Mouse (Mus musculus) splenic B cell, adult 2 months (primary cell): Measurements from ENCODE around the gene Bcam.

Experiments
- DNase-seq: peaks from one replicate; pipeline ENCODE4 v3.0.0-alpha.2; 2011; ENCODE audit warnings: low read depth, low spot score
- H3K27me3 ChIP-seq: 2 replicates; pipeline ENCODE4 v1.6.1; 2012; ENCODE audit warnings: mild to moderate bottlenecking, low read length, moderate library complexity, mixed read lengths; ENCODE audit not compliant: control insufficient read depth, poor library complexity, insufficient read depth, severe bottlenecking
- H3K36me3 ChIP-seq: 2 replicates; pipeline ENCODE4 v1.6.1; 2012; ENCODE audit warnings: mild to moderate bottlenecking, low read length, moderate library complexity, mixed read lengths; ENCODE audit not compliant: control insufficient read depth, poor library complexity, insufficient read depth, severe bottlenecking

The Bcam gene

DNA sequence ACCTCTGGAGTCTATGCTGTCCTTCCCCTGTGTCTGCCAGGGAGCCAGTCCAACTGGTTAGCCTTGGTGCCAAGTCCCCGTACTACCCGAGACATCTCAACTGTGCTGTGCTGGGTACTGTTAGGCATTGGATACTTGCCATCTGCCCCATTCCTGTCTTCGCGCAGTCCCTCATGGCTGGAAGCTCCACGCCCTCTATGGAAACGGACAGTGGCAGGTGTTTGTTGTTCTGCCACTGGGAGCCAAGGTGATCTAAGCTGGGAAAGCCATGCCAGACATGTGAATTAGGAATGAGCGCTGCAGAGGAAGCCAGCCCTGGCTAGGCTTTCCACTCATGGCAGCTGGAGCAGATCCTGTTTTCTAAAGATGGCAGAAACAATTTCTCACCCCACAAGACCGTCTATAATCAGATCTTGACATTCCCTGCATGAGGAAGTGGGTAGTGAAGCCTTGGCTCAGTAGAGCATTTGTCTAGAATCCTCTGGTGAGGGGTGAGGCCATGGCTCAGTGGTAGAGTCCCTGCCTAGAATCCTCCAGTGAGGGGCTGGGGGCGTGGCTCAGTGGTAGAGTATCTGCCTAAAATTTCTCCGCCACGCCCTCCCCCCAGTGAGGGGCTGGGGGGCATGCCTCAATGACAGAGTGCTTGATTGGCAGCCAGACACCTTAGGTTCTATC lies 6.4 kb upstream of the Bcam start:
- Histone ChIP-seq H3K36me3 (no peaks in the 10 kb centered on the region), H3K27me3 (no peaks in the 10 kb centered on the region)
- no peak for DNase-seq

DNA sequence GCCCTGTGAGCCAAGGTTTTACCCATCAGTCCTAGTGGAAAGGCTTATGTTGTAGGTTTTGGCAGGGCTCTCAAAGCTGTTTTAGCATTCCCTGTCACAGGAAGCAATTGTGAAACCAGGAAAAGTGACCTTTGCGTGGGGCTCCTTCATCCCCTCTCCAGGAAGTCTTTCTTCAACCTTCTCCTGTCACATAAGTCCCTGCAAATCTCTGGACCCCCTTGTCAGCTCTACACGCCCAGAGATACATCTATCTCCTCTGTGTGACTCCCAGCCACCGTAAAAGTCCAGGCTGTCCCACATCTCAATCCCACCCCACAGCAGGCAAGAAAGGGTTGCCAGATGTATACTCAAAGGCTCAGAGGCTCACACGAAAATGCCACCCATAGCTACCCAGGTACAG lies 866 bp upstream of the Bcam start:
- no peak for DNase-seq
- H3K27me3 ChIP-seq: no peaks in the 10 kb centered on the region; the same call in 1 of the 2 replicates
- H3K36me3 ChIP-seq: no peaks in the 10 kb centered on the region

DNA sequence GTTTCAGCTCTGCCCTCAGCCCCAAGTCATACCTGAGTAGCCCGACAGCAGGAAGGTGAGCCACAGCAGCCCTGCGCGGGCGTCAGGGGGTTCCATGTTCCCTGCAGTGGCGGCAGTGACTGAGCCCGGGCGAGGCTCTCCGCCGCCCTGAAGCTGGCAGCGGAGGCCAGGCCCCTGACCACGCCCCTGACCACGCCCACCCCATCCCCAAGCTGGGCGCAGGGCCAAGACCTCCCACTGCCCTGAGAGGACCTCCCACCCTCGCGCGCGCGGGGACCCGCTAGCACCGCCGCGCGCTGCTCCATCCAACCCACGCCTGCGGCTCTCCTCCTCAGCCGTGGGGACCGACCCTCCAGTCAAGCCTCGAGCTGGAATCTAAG lies 451 bp downstream of the Bcam start:
- DNase-seq: peak; percentile 49
- no peaks in the 10 kb centered on the region; the same call in 1 of the 2 replicates for H3K27me3 ChIP-seq
- no peaks in the 10 kb centered on the region for H3K36me3 ChIP-seq

DNA sequence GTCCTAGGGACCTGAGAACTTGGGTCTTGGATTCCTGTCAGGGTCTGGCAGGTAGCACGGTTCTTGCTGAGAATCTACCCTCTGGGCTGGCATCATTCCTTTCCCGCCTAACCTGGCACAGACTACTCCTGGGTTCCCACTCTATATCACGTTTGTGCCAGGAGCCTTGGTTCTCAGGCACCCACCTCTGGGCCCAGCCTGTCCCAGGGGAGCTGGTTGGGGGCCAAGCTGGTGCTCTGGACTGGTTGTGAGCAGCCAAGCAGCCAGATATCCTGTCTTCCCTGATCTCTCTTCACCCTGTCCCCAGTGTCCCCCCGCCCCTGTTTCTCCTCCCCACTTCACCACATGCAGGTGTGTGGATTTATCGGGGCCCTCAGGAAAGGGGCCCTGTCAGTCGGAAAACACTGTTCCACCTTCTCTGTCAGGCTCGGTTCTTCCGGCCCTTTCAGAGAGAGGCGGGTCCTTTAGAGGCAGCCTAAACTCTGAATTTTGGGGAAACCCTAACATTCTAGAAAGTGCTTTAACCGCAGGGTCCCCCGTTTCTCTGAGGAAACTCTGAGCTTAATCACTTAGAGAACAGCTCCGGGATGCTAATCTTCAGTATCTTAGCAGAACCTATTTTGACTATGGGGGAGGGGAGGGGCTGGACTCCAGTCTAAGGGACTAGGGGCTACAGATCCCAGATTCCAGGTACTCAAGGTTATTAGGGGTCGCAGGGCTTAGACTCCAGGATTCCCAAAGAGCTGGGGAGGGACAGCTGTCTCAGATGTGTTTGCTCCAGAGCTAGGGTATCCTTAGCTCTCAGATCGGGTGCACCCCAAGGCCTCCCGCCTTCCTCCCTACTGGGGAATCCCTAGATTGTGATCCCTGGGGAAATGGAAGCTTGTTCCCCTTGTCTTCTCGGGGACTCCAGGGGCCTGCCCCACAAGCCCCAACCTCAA lies 1.1 kb downstream of the Bcam start:
- H3K36me3 ChIP-seq: no peaks in the 10 kb centered on the region
- no peaks in the 10 kb centered on the region; the same call in 1 of the 2 replicates for H3K27me3 ChIP-seq
- no peak for DNase-seq

DNA sequence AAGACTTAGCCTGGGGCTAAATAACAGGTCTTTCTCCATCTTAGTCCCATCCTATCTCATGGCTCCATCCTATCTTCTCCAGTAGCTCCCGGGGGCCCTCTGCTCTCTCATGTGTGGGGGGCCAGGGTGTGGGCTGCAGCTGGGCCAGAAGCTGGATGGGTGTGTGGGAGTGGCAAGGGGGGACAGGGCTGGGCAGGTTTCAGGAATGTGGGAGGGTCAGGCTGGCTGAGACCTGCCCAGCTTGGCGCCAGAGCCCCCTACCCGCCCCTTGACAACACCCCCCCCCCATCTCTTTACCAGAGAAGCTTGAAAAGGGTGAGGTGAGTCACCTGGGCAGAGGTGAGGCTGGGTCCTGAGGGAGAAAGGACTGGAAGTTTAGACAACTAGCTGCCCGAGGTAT lies 1.8 kb downstream of the Bcam start:
- DNase-seq: no peak
- H3K36me3 ChIP-seq: no peaks in the 10 kb centered on the region
- no peaks in the 10 kb centered on the region; the same call in 1 of the 2 replicates for H3K27me3 ChIP-seq

DNA sequence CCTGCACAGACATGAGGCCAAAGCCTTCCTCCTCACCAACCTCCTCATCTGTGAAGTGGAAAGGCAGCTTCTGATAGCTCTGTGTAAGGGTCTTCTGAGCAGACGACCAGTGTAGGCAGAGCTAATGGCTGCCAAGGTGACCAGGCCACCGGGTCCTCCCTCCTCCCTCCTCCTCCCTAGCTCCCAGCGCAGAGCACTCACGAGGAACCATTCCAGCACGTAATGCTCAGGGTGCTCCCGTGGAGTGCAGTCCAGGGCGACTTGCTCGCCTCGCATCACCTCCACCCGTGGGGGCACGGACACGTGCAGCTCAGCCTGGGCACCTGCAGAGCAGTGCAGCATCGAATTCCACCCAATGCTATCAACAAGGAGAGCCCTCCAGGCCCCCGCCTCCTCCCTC lies 2.6 kb downstream of the Bcam start:
- Histone ChIP-seq H3K27me3 (no peaks in the 10 kb centered on the region; the same call in 1 of the 2 replicates), H3K36me3 (no peaks in the 10 kb centered on the region)
- DNase-seq: no peak

DNA sequence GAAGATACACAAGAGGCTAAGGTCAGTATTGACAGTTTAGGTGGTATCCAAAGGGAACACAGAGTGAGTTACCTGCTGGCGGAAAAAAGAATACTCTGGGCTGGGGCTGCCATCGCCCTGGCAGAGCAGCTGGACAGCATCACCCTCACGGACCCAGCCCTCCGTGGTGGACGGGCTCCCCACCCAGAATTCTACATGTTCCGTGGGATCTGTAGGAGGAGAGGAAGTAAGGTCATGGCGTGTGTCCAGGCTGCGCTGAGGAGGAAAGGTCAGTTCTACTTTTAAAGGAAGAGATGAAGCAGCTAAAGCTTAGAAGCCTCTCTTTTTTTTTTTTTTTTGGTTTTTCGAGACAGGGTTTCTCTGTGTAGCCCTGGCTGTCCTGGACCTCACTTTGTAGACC lies 6.2 kb downstream of the Bcam start:
- Histone ChIP-seq H3K27me3 (no peaks in the 10 kb centered on the region; the same call in 1 of the 2 replicates), H3K36me3 (no peaks in the 10 kb centered on the region)
- no peak for DNase-seq

DNA sequence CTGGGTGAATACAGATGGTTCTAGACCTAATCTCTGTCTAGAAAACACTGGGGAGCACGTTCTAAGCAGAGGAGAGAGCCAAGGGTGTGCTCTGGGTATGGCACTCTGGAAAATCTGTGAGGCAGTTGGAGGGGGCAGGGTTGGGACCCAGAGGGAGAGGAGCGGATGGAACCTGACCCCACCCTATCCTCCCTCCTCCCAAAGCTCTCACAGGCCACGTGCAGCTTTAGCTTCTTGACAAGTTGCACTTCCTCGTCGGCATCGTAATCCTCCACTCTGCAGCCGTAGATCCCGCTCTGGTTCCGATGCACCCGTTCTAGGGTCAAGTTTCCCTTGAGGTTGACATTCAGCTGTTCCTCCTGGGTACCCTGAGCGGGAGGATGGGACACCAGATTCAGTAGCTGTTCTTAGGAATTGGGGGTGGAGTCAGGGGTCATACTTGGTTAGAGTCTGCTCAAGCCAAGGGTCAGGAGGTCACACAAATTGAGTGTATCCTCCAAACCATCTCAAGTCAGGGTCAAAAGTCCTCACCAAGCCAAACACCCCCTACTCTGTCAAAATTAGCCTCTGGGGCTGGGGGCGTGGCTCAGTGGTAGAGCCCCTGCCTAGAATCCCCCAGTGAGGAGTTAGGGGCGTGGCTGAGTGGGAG lies 6.9 kb downstream of the Bcam start:
- DNase-seq: no peak
- H3K27me3 ChIP-seq: no peaks in the 10 kb centered on the region; the same call in 1 of the 2 replicates
- H3K36me3 ChIP-seq: no peaks in the 10 kb centered on the region

DNA sequence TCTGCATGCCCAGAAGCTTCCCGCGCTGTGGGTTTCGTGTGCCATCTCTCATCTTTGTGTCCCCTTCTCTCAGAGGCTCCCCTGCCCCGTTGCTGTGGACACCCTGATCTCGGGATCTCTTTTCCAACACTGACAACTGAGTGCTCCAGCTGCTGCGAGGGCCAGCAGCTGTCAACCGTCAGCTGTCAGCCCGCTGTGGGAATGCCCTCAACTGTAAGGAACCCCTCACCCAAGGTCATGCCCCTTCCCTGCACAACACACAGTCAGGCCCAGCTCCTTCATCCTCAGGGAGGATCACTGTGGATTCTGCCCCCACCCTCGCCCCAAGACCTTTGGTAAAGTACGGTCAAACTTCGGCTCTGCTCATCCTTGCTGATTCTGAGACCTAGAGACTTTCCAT lies 8.5 kb downstream of the Bcam start:
- no peak for DNase-seq
- H3K27me3 ChIP-seq: no peaks in the 10 kb centered on the region; the same call in 1 of the 2 replicates
- no peaks in the 10 kb centered on the region for H3K36me3 ChIP-seq

DNA sequence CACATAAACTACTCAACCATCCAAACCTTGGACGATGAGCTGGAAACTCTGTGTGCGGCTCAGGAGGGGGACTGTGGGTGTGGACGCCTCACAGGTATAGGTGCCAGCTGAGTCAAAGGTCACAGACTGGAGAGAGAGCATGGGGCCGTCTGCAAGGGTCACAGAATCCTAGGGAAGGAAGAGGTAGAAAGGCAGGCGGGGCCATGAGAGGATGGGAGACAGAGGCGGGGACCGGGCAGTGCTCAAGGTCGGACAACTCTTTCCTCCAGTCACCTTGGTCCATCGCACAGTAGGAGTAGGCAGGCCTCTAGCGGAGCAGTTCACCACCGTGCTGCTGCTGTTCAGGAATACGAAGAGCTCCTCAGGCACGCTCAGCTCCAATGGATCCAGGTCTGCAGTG lies 10.8 kb downstream of the Bcam start:
- H3K27me3 ChIP-seq: no peaks in the 10 kb centered on the region; the same call in 1 of the 2 replicates
- no peak for DNase-seq

DNA sequence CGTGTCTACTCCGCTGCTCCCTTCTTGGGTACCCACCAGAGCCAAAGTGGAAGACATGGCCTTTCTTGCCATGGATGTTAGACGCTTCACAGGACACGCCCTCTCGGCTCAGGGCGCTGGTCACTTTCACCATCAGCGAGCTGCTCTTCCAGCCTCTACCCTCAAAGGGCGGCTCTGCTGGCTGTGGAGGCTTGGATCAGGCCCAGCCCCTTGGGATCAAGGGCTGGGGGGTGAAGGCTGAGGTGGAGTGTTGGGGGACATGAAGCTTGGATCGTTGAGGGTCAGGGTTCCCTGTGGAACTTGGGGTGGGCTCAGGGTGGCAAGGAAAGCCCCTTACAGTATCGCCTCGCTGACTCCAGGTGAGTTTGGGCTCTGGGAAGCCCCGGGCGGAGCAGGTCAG lies 12.2 kb downstream of the Bcam start:
- no peaks in the 10 kb centered on the region for H3K36me3 ChIP-seq
- H3K27me3 ChIP-seq: peaks cover 2% of the 10 kb centered on the region; the same call in 1 of the 2 replicates
- no peak for DNase-seq

More for the DNA sequence above, 10.8 kb downstream of the Bcam start:
- H3K36me3 ChIP-seq: no peaks in the 10 kb centered on the region

DNA sequence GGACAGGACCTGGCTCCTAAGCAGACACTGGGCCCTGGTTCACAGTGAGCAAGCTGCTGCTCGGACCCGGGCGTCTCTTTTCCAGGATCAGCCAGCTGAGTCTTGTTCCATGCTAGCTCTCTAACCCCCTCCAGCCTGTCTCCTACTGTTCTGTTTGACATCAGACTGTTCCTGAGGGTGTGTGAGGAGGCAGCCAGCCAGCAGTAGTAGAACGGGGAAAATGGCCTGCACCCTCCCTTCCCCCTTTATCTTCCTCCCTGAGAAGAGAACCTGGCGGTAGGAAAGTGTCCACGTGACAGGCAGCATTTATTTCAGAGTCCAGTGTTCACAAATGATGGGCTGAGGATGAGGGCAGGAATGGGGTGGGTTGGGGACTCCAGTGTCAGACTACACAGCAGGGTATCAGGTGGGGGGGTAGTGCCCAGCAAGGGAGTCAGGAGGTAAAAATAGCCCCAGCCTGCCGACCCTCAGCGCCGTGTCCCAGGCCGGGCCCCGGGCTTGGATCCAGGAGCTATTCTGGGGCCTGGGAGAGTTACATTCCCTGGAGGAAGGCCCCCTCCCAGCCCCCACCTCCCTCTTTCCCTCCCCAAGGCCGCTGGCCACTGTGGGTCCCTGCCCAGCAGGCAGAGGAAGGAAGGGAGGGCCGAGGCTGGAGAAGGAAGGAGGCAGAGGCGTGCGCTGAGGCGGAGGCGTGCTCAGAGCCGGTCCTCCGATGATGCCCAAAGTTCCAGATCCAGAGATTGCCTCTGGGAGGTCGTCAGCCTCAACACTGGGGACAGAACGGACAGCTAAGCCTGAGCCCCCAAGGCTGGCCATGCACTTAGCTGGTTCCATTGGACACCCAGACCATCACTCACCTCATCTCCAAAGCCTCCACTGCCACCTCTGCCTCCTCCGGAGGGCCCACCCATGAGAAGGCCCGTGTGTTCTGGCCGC lies 14.7 kb downstream of the Bcam start:
- H3K27me3 ChIP-seq: peaks cover 2% of the 10 kb centered on the region; the same call in 1 of the 2 replicates
- no peaks in the 10 kb centered on the region for H3K36me3 ChIP-seq
- no peak for DNase-seq

DNA sequence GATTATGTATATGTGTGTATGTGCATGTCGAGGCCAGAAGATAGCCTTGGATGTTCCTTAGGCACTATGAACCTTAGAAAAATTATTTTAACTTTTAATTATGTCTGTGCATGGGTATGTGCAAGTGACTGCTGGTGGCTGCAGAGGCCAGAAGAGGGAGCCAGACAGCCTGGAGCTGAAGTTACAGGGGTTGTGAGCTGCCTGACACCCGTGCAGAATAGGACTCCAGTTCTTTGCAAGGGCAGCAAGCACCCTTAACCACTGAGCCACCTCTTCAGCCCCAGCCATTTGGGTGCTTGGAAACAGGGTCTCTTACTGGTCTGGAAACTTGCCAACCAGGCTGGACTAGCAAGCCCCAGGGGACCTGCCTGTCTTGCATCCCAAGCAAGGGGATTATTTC lies 15.8 kb downstream of the Bcam start:
- Histone ChIP-seq H3K27me3 (peaks cover 2% of the 10 kb centered on the region; the same call in 1 of the 2 replicates), H3K36me3 (no peaks in the 10 kb centered on the region)
- no peak for DNase-seq

DNA sequence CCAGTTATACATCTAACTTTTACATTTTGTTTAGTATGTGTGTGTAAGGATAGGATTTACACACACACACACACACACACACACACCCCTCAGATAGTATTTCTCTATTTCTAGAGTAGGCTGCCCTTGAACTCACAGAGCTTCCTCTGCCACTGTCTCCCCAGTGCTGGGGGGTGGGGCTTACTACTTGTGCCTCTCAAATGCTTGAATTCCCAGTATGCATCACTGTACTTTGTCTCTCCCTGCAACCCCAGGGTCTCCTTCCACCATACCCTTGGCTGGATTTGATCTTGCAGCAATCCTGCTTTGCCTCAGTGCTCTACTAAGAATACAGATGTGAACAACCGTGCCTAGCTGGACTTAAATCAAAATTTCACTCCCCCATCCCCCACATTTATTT lies 16.8 kb downstream of the Bcam start:
- no peak for DNase-seq
- Histone ChIP-seq H3K27me3 (0 out of 2 replicates have a peak, but pooled peaks cover 2% of the 10 kb centered on the region), H3K36me3 (no peaks in the 10 kb centered on the region)
